Mouse (Mus musculus) neural tube, embryonic 11.5 days (tissue): ENCODE measurements around the gene Cd79a. TPM values are rescaled to one million over a fixed set of nuclear protein-coding genes. Genes with fewer than 3 reads are reported as not detected.

Experiments
- ATAC-seq: fragments of 200-750 bp; cut with Nextera tagmentation; 2 replicates; pipeline ENCODE4 v1.8.0; 2017; ENCODE audit warnings: moderate number of reproducible peaks, mild to moderate bottlenecking, moderate TSS enrichment, moderate library complexity; ENCODE audit not compliant: insufficient read depth, low FRiP score, low TSS enrichment
- DNase-seq: peaks from one replicate; pipeline ENCODE4 v3.0.0-alpha.2; 2015; ENCODE audit warnings: low spot score
- H3K27ac ChIP-seq: fragments of 300-500 bp; sonication (generic); 2 replicates; pipeline ENCODE4 v1.5.1; 2014; ENCODE audit warnings: low read depth, mild to moderate bottlenecking, low read length
- H3K27me3 ChIP-seq: fragments of 300-500 bp; sonication (generic); 2 replicates; pipeline ENCODE4 v1.6.1; 2014; ENCODE audit warnings: mild to moderate bottlenecking, low read length, mixed read lengths; ENCODE audit not compliant: control insufficient read depth, insufficient read depth
- H3K36me3 ChIP-seq: fragments of 300-500 bp; sonication (generic); 2 replicates; pipeline ENCODE4 v1.6.1; 2014; ENCODE audit warnings: mild to moderate bottlenecking, low read length, moderate library complexity, mixed read lengths; ENCODE audit not compliant: control insufficient read depth, insufficient read depth
- H3K4me1 ChIP-seq: fragments of 300-500 bp; sonication (generic); 2 replicates; pipeline ENCODE4 v1.6.1; 2014; ENCODE audit warnings: low read length, mixed read lengths; ENCODE audit not compliant: control insufficient read depth, insufficient read depth
- H3K4me2 ChIP-seq: fragments of 300-500 bp; sonication (generic); 2 replicates; pipeline ENCODE4 v1.6.1; 2014; ENCODE audit warnings: low read depth, mild to moderate bottlenecking, moderate library complexity
- H3K4me3 ChIP-seq: fragments of 300-500 bp; sonication (generic); 2 replicates; pipeline ENCODE4 v1.5.1; 2014; ENCODE audit warnings: low read depth, low read length
- H3K9ac ChIP-seq: fragments of 300-500 bp; sonication (generic); 2 replicates; pipeline ENCODE4 v1.6.1; 2014; ENCODE audit warnings: mild to moderate bottlenecking, low read length
- H3K9me3 ChIP-seq: fragments of 300-500 bp; sonication (generic); 2 replicates; pipeline ENCODE4 v1.6.1; 2016; ENCODE audit warnings: low read length; ENCODE audit not compliant: control insufficient read depth
- WGBS: fragments of 180-500 bp; shearing (Covaris S2); extraction: QIAGEN DNeasy Blood & Tissue Kit; methylation state at CpG from one replicate; pipeline ENCODE4 v1.1.7; 2014; 5-methylcytosine and 5-hydroxymethylcytosine counted together
- polyA plus RNA-seq: library from polyadenylated mRNA; unstranded; fragments of >200 nt; fragmentation: Nextera tagmentation; extraction: Ambion mirVana; gene quantifications from 2 replicates; pipeline ENCODE4 v1.2.1, GENCODE M21; 2014

Gene Cd79a
- 0.27 TPM in 1 of 2 replicates, not detected in the other for polyA plus RNA-seq

- no peak within 1 kb of the TSS for H3K9ac ChIP-seq
- no peaks in the 10 kb centered on the region for H3K36me3 ChIP-seq
- H3K27me3 ChIP-seq, result no peaks in the 10 kb centered on the region
- no peaks in the 10 kb centered on the region for H3K9me3 ChIP-seq
- no peak within 1 kb of the TSS for H3K4me2 ChIP-seq
- no peaks in the 10 kb centered on the region for H3K4me1 ChIP-seq
- no peak within 1 kb of the TSS for H3K27ac ChIP-seq
- ATAC-seq, result no peak
- H3K4me3 ChIP-seq, result no peak within 1 kb of the TSS
- DNase-seq, result no peak
- WGBS, result 85% methylated on average over 11 of the region's 12 CpGs
Observed at GRCm38 (mm10) chr7:24897224-24897623, at the start of gene Cd79a. Gene Cd79a, plus strand, starts transcription at chr7:24897381.

DNA sequence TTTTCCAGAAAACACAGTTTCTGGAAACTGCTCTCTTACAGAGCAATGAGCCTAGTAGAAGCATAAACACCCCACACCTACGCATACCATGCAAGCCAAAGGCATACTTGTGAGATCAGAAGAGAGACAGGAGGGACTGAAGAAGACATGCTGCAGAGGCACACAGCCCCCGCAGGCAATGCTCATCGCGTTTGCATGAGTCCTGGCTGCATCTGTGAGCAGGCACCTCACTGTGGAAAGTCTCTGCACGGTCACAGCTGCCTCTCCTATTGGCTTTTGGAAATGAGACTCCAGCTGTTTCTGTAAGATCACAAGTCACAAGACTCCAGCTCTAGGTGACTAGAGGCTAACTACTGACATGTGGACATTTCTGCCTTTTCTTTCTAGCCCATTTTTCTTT lies 47.0 kb upstream of the Cd79a start:
- Histone ChIP-seq H3K36me3 (no peaks in the 10 kb centered on the region), H3K4me2 (no peak overlapping the region), H3K27ac (no peak overlapping the region), H3K9me3 (no peaks in the 10 kb centered on the region), H3K27me3 (no peaks in the 10 kb centered on the region), H3K9ac (no peak overlapping the region), H3K4me1 (no peaks in the 10 kb centered on the region), H3K4me3 (no peak overlapping the region)
- WGBS, result 27% methylated on average over 5 of the region's 5 CpGs
- ATAC-seq (no peak), DNase-seq (no peak)

- no peaks in the 10 kb centered on the region for H3K9me3 ChIP-seq
- no peak overlapping the region for H3K27ac ChIP-seq
- no peak overlapping the region for H3K4me3 ChIP-seq
- no peaks in the 10 kb centered on the region for H3K27me3 ChIP-seq
- no peak overlapping the region for H3K9ac ChIP-seq
- H3K36me3 ChIP-seq, result no peaks in the 10 kb centered on the region
- DNase-seq (no peak), ATAC-seq (no peak)
- 37% methylated on average over 6 of the region's 6 CpGs for WGBS
- no peak overlapping the region for H3K4me2 ChIP-seq
- no peaks in the 10 kb centered on the region for H3K4me1 ChIP-seq
Observed at GRCm38 (mm10) chr7:24850899-24851303, 46.3 kb upstream of the Cd79a start.

DNA sequence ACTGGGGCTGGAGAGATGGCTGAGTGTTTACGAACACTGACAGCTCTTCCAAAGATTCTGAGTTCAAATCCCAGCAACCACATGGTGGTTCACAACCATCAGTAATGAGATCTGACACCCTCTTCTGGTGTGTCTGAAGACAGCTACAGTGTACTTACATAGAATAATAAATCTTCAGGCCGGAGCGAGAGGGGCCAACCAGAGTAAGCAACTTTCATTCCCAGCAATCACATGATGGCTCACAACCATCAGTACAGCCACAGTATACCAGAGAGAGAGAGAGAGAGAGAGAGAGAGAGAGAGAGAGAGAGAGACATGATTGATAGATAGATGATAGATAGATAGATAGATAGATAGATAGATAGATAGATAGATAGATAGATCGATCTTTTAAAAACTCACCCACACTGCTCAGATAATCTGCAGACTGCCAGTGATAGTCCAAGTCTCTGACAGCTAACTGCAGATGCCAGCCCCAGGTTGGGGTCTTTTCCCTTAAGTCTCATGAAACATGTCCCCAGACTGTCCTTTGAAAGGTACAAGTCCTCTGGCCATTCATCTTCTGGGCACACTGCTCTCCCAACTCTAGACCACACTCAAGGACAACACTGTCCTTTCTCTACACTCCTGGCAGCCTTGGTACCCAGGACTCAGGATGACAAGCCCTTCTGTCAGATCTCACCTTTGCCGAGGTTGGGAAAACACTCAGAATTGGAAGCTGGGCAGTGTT lies 45.4 kb upstream of the Cd79a start:
- Histone ChIP-seq H3K36me3 (no peaks in the 10 kb centered on the region), H3K4me2 (no peak overlapping the region), H3K9ac (no peak overlapping the region), H3K27ac (no peak overlapping the region), H3K4me3 (no peak overlapping the region), H3K27me3 (no peaks in the 10 kb centered on the region), H3K9me3 (no peaks in the 10 kb centered on the region), H3K4me1 (no peaks in the 10 kb centered on the region)
- 85% methylated on average over 5 of the region's 5 CpGs for WGBS
- ATAC-seq (no peak), DNase-seq (no peak)

DNA sequence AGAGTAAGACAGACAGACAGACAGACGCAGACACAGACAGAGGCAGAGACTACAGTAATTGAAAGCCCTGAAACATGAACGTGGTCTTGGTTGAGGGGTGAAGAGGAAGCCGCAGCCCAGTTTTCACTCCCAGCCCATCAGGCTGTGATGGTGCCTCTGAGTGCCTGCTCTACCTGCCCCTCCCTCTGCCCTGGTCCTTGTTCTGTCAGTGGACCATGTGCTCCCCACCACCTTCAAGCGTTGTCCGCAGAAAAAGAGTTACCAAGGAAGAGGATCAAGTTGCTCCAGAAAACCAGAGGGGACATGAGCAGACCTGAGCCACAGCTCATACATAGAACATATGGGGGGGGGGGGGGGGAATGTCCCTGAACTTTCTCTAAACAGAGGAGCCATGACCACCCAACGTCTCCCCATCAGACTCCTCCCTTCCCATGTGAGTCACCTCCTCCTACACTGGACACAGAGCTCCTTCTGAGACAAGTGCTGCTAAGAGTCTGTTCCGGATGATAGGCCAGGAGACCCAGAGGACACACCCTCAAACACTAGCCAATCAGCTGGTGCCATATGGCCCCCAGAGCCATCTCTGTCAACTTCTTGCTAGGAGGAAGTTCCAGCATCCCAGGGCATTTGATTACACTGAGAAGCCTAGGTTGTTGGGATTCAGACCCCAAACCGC lies 44.5 kb upstream of the Cd79a start:
- H3K27ac ChIP-seq, result no peak overlapping the region

GRCm38 (mm10) chr7:24853233-24853563 lies 44.0 kb upstream of the Cd79a start:
- no peak overlapping the region for H3K4me3 ChIP-seq
- H3K36me3 ChIP-seq, result no peaks in the 10 kb centered on the region
- ATAC-seq (no peak), DNase-seq (no peak)
- no peak overlapping the region for H3K27ac ChIP-seq
- no peak overlapping the region for H3K4me2 ChIP-seq
- no peak overlapping the region for H3K9ac ChIP-seq
- no peaks in the 10 kb centered on the region for H3K4me1 ChIP-seq
- H3K27me3 ChIP-seq, result no peaks in the 10 kb centered on the region
- H3K9me3 ChIP-seq, result no peaks in the 10 kb centered on the region

More for the DNA sequence above, 44.5 kb upstream of the Cd79a start:
- Histone ChIP-seq H3K27me3 (no peaks in the 10 kb centered on the region), H3K4me2 (no peak overlapping the region), H3K9ac (no peak overlapping the region), H3K36me3 (no peaks in the 10 kb centered on the region), H3K4me1 (no peaks in the 10 kb centered on the region), H3K4me3 (no peak overlapping the region), H3K9me3 (no peaks in the 10 kb centered on the region)
- WGBS, result 82% methylated on average over 8 of the region's 8 CpGs
- no peak for DNase-seq
- ATAC-seq, result no peak

GRCm38 (mm10) chr7:24853695-24854094 lies 43.5 kb upstream of the Cd79a start:
- DNase-seq, result no peak

GRCm38 (mm10) chr7:24856460-24857120 lies 40.6 kb upstream of the Cd79a start:
- H3K27me3 ChIP-seq, result no peaks in the 10 kb centered on the region
- no peaks in the 10 kb centered on the region for H3K36me3 ChIP-seq
- no peaks in the 10 kb centered on the region for H3K4me1 ChIP-seq
- H3K9me3 ChIP-seq, result no peaks in the 10 kb centered on the region
- no peak overlapping the region for H3K9ac ChIP-seq
- ATAC-seq, result no peak
- no peak overlapping the region for H3K27ac ChIP-seq
- WGBS, result 39% methylated on average over 6 of the region's 6 CpGs
- no peak overlapping the region for H3K4me2 ChIP-seq
- H3K4me3 ChIP-seq, result no peak overlapping the region
- DNase-seq, result no peak

More at GRCm38 (mm10) chr7:24853695-24854094, 43.5 kb upstream of the Cd79a start:
- Histone ChIP-seq H3K4me3 (no peak overlapping the region), H3K36me3 (no peaks in the 10 kb centered on the region), H3K27me3 (no peaks in the 10 kb centered on the region), H3K9me3 (no peaks in the 10 kb centered on the region), H3K4me2 (no peak overlapping the region), H3K4me1 (no peaks in the 10 kb centered on the region), H3K27ac (no peak overlapping the region), H3K9ac (no peak overlapping the region)
- ATAC-seq, result no peak
- 45% methylated on average over 7 of the region's 7 CpGs for WGBS
